Mouse (Mus musculus): Measurements from ENCODE around the gene Glrb. TPM values are rescaled to one million over a fixed set of nuclear protein-coding genes. Genes with fewer than 3 reads are reported as not detected.

Glrb gene
- polyA plus RNA-seq, 1 experiment = 15.5 TPM

- TF ChIP-seq POLR2A (IDR thresholded peaks at IDR 0.05; ENCODE audit: borderline replicate concordance, extremely low read depth, insufficient read depth, insufficient read length, poor library complexity, severe bottlenecking) (no peak), CTCF (IDR thresholded peaks at IDR 0.05; ENCODE audit: borderline replicate concordance, extremely low read depth, insufficient read depth, insufficient read length) (no peak)
- DNase-seq (ENCODE audit: low read depth) = peak; percentile 54
Measured at GRCm38 (mm10) chr3:80797935-80798334, 115.5 kb downstream of the Glrb start.

GRCm38 (mm10) chr3:80796764-80797163 lies 116.7 kb downstream of the Glrb start:
- DNase-seq (ENCODE audit: low read depth) = peak; percentile 34
- TF ChIP-seq POLR2A (IDR thresholded peaks at IDR 0.05; ENCODE audit: borderline replicate concordance, extremely low read depth, insufficient read depth, insufficient read length, poor library complexity, severe bottlenecking) = no peak
- TF ChIP-seq CTCF (IDR thresholded peaks at IDR 0.05; ENCODE audit: borderline replicate concordance, extremely low read depth, insufficient read depth, insufficient read length) = no peak

- TF ChIP-seq CTCF (IDR thresholded peaks at IDR 0.05; ENCODE audit: borderline replicate concordance, extremely low read depth, insufficient read depth, insufficient read length) (no peak), POLR2A (IDR thresholded peaks at IDR 0.05; ENCODE audit: borderline replicate concordance, extremely low read depth, insufficient read depth, insufficient read length, poor library complexity, severe bottlenecking) (no peak)
- no peak for DNase-seq (ENCODE audit: low read depth)
Measured at GRCm38 (mm10) chr3:80795284-80795683, 118.2 kb downstream of the Glrb start.

Other genes starting within 250 kb of the Glrb start
- gene Gria2, start 110.8 kb downstream of the Glrb start, polyA plus RNA-seq (2012; rRNA removed) = 142 and 179 TPM in 2 replicates
- 5.0 and 6.2 TPM in 2 replicates for gene Pdgfc, start 122.8 kb upstream of the Glrb start, polyA plus RNA-seq (2012; rRNA removed)